Mouse (Mus musculus): ENCODE data around the gene Ppp2r5c. TPM values are rescaled to one million over a fixed set of nuclear protein-coding genes. Genes with fewer than 3 reads are reported as not detected.

Gene Ppp2r5c
- total RNA-seq, 2 experiments from 2014 or later, result 61.1 to 68.9 TPM

GRCm38 (mm10) chr12:110436638-110437366 lies 10.1 kb upstream of the Ppp2r5c start:
- intact Hi-C loops (cut with DNase I), result no loop called here
- DNase-seq, result no peak

- intact Hi-C loops (cut with DNase I), result no loop called here
- no peak for DNase-seq
Measured at GRCm38 (mm10) chr12:110437367-110437703, 9.6 kb upstream of the Ppp2r5c start.

GRCm38 (mm10) chr12:110438367-110438973 lies 8.4 kb upstream of the Ppp2r5c start:
- intact Hi-C loops (cut with DNase I), result no loop called here
- DNase-seq, result no peak

- intact Hi-C loops (cut with DNase I), result no loop called here
Measured at GRCm38 (mm10) chr12:110442238-110442637, 4.7 kb upstream of the Ppp2r5c start.

GRCm38 (mm10) chr12:110444530-110444929 lies 2.4 kb upstream of the Ppp2r5c start:
- DNase-seq, result no peak
- intact Hi-C loops (cut with DNase I), result no loop called here

More at GRCm38 (mm10) chr12:110442238-110442637, 4.7 kb upstream of the Ppp2r5c start:
- no peak for DNase-seq

- intact Hi-C loops (cut with DNase I), result loop anchor here (5.0 kb wide), 1 partner anchor 397 kb away; the partner anchor contains the start of gene Mok
- DNase-seq, result no peak
Measured at GRCm38 (mm10) chr12:110445775-110446174, 1.1 kb upstream of the Ppp2r5c start.

- DNase-seq, result peak; percentile 29 to 33
- intact Hi-C loops (cut with DNase I), result loop anchor here (5.0 kb wide), 1 partner anchor 395 kb away; the partner anchor contains the start of gene Mok
Measured at GRCm38 (mm10) chr12:110447306-110447705, 386 bp downstream of the Ppp2r5c start.

- DNase-seq, result no peak
- intact Hi-C loops (cut with DNase I), result loop anchor here (5.0 kb wide), 1 partner anchor 394 kb away; the partner anchor contains the start of gene Mok
Measured at GRCm38 (mm10) chr12:110448767-110449166, 1.8 kb downstream of the Ppp2r5c start.

- intact Hi-C loops (cut with DNase I), result loop anchor here (5.0 kb wide), 1 partner anchor 138 kb away; no protein-coding TSS in a partner anchor
- peak; percentile 55 to 64 for DNase-seq
Measured at GRCm38 (mm10) chr12:110454223-110454622, 7.3 kb downstream of the Ppp2r5c start.

- no peak for DNase-seq
- intact Hi-C loops (cut with DNase I), result no loop called here
Measured at GRCm38 (mm10) chr12:110456024-110456423, 9.1 kb downstream of the Ppp2r5c start.

- no peak for DNase-seq
- intact Hi-C loops (cut with DNase I), result no loop called here
Measured at GRCm38 (mm10) chr12:110458667-110459066, 11.7 kb downstream of the Ppp2r5c start.

- no peak for DNase-seq
- intact Hi-C loops (cut with DNase I), result loop anchor here (5.0 kb wide), 1 partner anchor 117 kb away; no protein-coding TSS in a partner anchor
Measured at GRCm38 (mm10) chr12:110460418-110461300, 13.7 kb downstream of the Ppp2r5c start.

- intact Hi-C loops (cut with DNase I), result loop anchor here (5.0 kb wide), 1 partner anchor 114 kb away; no protein-coding TSS in a partner anchor
- no peak for DNase-seq
Measured at GRCm38 (mm10) chr12:110463711-110464110, 16.8 kb downstream of the Ppp2r5c start.

GRCm38 (mm10) chr12:110471426-110471825 lies 24.5 kb downstream of the Ppp2r5c start:
- DNase-seq, result no peak
- intact Hi-C loops (cut with DNase I), result no loop called here

- no peak for DNase-seq
- intact Hi-C loops (cut with DNase I), result no loop called here
Measured at GRCm38 (mm10) chr12:110472247-110472646, 25.3 kb downstream of the Ppp2r5c start.

GRCm38 (mm10) chr12:110474497-110474896 lies 27.6 kb downstream of the Ppp2r5c start:
- intact Hi-C loops (cut with DNase I), result no loop called here
- DNase-seq, result no peak

- intact Hi-C loops (cut with DNase I), result no loop called here
- DNase-seq, result no peak
Measured at GRCm38 (mm10) chr12:110476561-110476960, 29.6 kb downstream of the Ppp2r5c start.

- no peak for DNase-seq
- intact Hi-C loops (cut with DNase I), result no loop called here
Measured at GRCm38 (mm10) chr12:110477906-110478305, 31.0 kb downstream of the Ppp2r5c start.

GRCm38 (mm10) chr12:110478601-110479008 lies 31.7 kb downstream of the Ppp2r5c start:
- DNase-seq, result no peak
- intact Hi-C loops (cut with DNase I), result no loop called here

GRCm38 (mm10) chr12:110479268-110479667 lies 32.3 kb downstream of the Ppp2r5c start:
- DNase-seq, result no peak
- intact Hi-C loops (cut with DNase I), result no loop called here

GRCm38 (mm10) chr12:110480701-110481100 lies 33.8 kb downstream of the Ppp2r5c start:
- DNase-seq, result no peak
- intact Hi-C loops (cut with DNase I), result loop anchor here (5.0 kb wide), 1 partner anchor 72 kb away; no protein-coding TSS in a partner anchor
